Comparison of ENCODE assay signal across 8 mouse cellular contexts in genomic region chr2:165486881-165487535, GRCm38 (mm10). TPM values are rescaled to one million over a fixed set of nuclear protein-coding genes. Genes with fewer than 3 reads are reported as not detected.
A peak's percentile ranks its signal among the peaks of the same experiment; 100 is the strongest.
DNase-seq lines count a peak whose midpoint lies in the region; ATAC-seq and TF ChIP-seq lines count a peak whose summit lies in the region.

No protein-coding gene starts in this region.

- H3K4me3 ChIP-seq in heart, embryonic 11.5 days (ENCODE audit: low read depth, low read length): no peak overlapping the region
- no peak overlapping the region for H3K4me3 ChIP-seq in liver, embryonic 14.5 days (ENCODE audit: insufficient read depth in 1 of 2, low read depth in 2 of 2, low read length in 2 of 2)
- no peak overlapping the region for H3K4me3 ChIP-seq in neural tube, embryonic 13.5 days

- TF ChIP-seq EP300 in liver, embryonic 14.5 days (IDR thresholded peaks at IDR 0.05; ENCODE audit: low read depth): no peak

- H3K4me2 ChIP-seq in heart, embryonic 11.5 days: no peak overlapping the region
- H3K4me2 ChIP-seq in liver, embryonic 14.5 days (ENCODE audit: low read depth): no peak overlapping the region
- H3K4me2 ChIP-seq in neural tube, embryonic 13.5 days: no peak overlapping the region

- ATAC-seq in heart, embryonic 11.5 days (replicated peaks; ENCODE audit: insufficient number of reproducible peaks, low FRiP score, low TSS enrichment): 0 out of 2 replicates have a peak, but pooled peaks have one; percentile 9
- peak; percentile 27; the same call in 1 of the 2 replicates for ATAC-seq in liver, embryonic 14.5 days (ENCODE audit: insufficient read depth)
- ATAC-seq in neural tube, embryonic 13.5 days (ENCODE audit: low read depth): peak; percentile 67

- WGBS in heart, embryonic 11.5 days (ENCODE audit: insufficient replicate concordance): 22% methylated on average over 8 of the region's 8 CpGs
- WGBS in liver, embryonic 14.5 days (ENCODE audit: insufficient replicate concordance): 14% methylated on average over 8 of the region's 8 CpGs
- 28% methylated on average over 8 of the region's 8 CpGs for WGBS in neural tube, embryonic 13.5 days

- TF ChIP-seq CTCF in liver, embryonic 14.5 days (IDR thresholded peaks at IDR 0.05; ENCODE audit: low read depth): peak; percentile 92

- H3K27ac ChIP-seq in heart, embryonic 11.5 days (ENCODE audit: low read depth, low read length): no peak overlapping the region
- H3K27ac ChIP-seq in liver, embryonic 14.5 days: no peak overlapping the region
- peak overlapping the region; percentile 33 for H3K27ac ChIP-seq in neural tube, embryonic 13.5 days (replicated peaks)

- no peaks in the 10 kb centered on the region for H3K27me3 ChIP-seq in heart, embryonic 11.5 days (ENCODE audit: control insufficient read depth, insufficient read depth, low read length)
- H3K27me3 ChIP-seq in liver, embryonic 14.5 days (ENCODE audit: control insufficient read depth, insufficient read depth, low read length): no peaks in the 10 kb centered on the region
- H3K27me3 ChIP-seq in neural tube, embryonic 13.5 days: no peaks in the 10 kb centered on the region

- peaks cover 4% of the 10 kb centered on the region for H3K4me1 ChIP-seq in heart, embryonic 11.5 days (ENCODE audit: control insufficient read depth, insufficient read depth, low read length)
- H3K4me1 ChIP-seq in liver, embryonic 14.5 days (replicated peaks; ENCODE audit: control insufficient read depth in 2 of 2, insufficient read depth in 2 of 2, low read length in 1 of 2): peaks cover 0 to 2% of the 10 kb centered on the region in 2 experiments; a peak in 1 of 4 replicates
- peaks cover 20% of the 10 kb centered on the region for H3K4me1 ChIP-seq in neural tube, embryonic 13.5 days (replicated peaks)

- no peaks in the 10 kb centered on the region for H3K9me3 ChIP-seq in heart, embryonic 11.5 days (replicated peaks; ENCODE audit: control insufficient read depth, low read length)
- H3K9me3 ChIP-seq in liver, embryonic 14.5 days (ENCODE audit: control insufficient read depth, low read length): no peaks in the 10 kb centered on the region
- H3K9me3 ChIP-seq in neural tube, embryonic 13.5 days: no peaks in the 10 kb centered on the region

- peaks cover 8% of the 10 kb centered on the region for H3K36me3 ChIP-seq in heart, embryonic 11.5 days (ENCODE audit: control insufficient read depth, insufficient read depth, low read length)
- no peaks in the 10 kb centered on the region for H3K36me3 ChIP-seq in liver, embryonic 14.5 days (replicated peaks; ENCODE audit: control insufficient read depth, insufficient read depth, low read depth)
- H3K36me3 ChIP-seq in neural tube, embryonic 13.5 days: peaks cover 29% of the 10 kb centered on the region

- H3K9ac ChIP-seq in heart, embryonic 11.5 days (ENCODE audit: low read depth, low read length): 0 out of 2 replicates have a peak overlapping the region, but pooled peaks have one; percentile 34
- no peak overlapping the region for H3K9ac ChIP-seq in liver, embryonic 14.5 days (replicated peaks)
- no peak overlapping the region; the same call in 1 of the 2 replicates for H3K9ac ChIP-seq in neural tube, embryonic 13.5 days

- DNase-seq in 416B (ENCODE audit: low read depth): peak; percentile 47
- DNase-seq in MEL-GATA-1-ER (ENCODE audit: extremely low read depth, low read depth): peak; percentile 6
- DNase-seq in cerebellum, postnatal 36 days: peak; percentile 65 to 72
- DNase-seq in kidney, adult 9 months: peak; percentile 60
- no peak for DNase-seq in liver, embryonic 14.5 days (ENCODE audit: low read depth in 3 of 3, low spot score in 3 of 3)
- peak; percentile 68 for DNase-seq in thymus, postnatal 25 days

RNA-seq across cellular contexts. Expression of gene Trp53rka, which starts 6.1 kb away (rescaled TPM):
- polyA plus RNA-seq in heart, embryonic 11.5 days (2014; fragmentation: Nextera tagmentation; extraction: Ambion mirVana): 24.8 and 28.1 TPM in 2 replicates
- 5.4 and 7.4 TPM in 2 replicates for polyA plus RNA-seq in liver, embryonic 14.5 days (2012; rRNA removed)
- polyA plus RNA-seq in liver, embryonic 14.5 days (2014; fragmentation: Nextera tagmentation; extraction: Ambion mirVana): 7.8 and 8.8 TPM in 2 replicates
- polyA plus RNA-seq in neural tube, embryonic 13.5 days (2015; fragmentation: Nextera tagmentation; extraction: Ambion mirVana): 34.8 and 38.0 TPM in 2 replicates

RNA-seq across cellular contexts. Expression of gene Slc13a3, which starts 14.0 kb away (rescaled TPM):
- polyA plus RNA-seq in heart, embryonic 11.5 days (2014; fragmentation: Nextera tagmentation; extraction: Ambion mirVana): 0.29 and 0.61 TPM in 2 replicates
- polyA plus RNA-seq in liver, embryonic 14.5 days (2012; rRNA removed): 3.2 and 3.8 TPM in 2 replicates
- 5.7 and 7.7 TPM in 2 replicates for polyA plus RNA-seq in liver, embryonic 14.5 days (2014; fragmentation: Nextera tagmentation; extraction: Ambion mirVana)
- polyA plus RNA-seq in neural tube, embryonic 13.5 days (2015; fragmentation: Nextera tagmentation; extraction: Ambion mirVana): 1.0 and 1.2 TPM in 2 replicates

RNA-seq across cellular contexts. Expression of gene Slc2a10, which starts 16.6 kb away (rescaled TPM):
- polyA plus RNA-seq in heart, embryonic 11.5 days (2014; fragmentation: Nextera tagmentation; extraction: Ambion mirVana): 2.6 and 4.1 TPM in 2 replicates
- 0.16 and 0.23 TPM in 2 replicates for polyA plus RNA-seq in liver, embryonic 14.5 days (2012; rRNA removed)
- 0.13 and 0.16 TPM in 2 replicates for polyA plus RNA-seq in liver, embryonic 14.5 days (2014; fragmentation: Nextera tagmentation; extraction: Ambion mirVana)
- 2.6 and 2.9 TPM in 2 replicates for polyA plus RNA-seq in neural tube, embryonic 13.5 days (2015; fragmentation: Nextera tagmentation; extraction: Ambion mirVana)

Comparison
In these comparisons a context has a peak if more than half of its experiments do, and no peak if none do; other contexts are left out.
1. DNase-seq: peak in 416B (single experiment), MEL-GATA-1-ER (single experiment), cerebellum, postnatal 36 days (2 of 2), kidney, adult 9 months (single experiment) and thymus, postnatal 25 days (single experiment); none in liver, embryonic 14.5 days (0 of 3).
2. ATAC-seq: peak in every context shown above with its lines; median percentile 67 in neural tube, embryonic 13.5 days; 27 in liver, embryonic 14.5 days; 9 in heart, embryonic 11.5 days.